Mouse (Mus musculus): ENCODE measurements at regions not wholly inside any gene's neighbourhood (a gene's known extent, or its start where the extent isn't known, plus 50 kb on each side); places are given as distances from the start of the nearest gene placed in this dataset.

DNA sequence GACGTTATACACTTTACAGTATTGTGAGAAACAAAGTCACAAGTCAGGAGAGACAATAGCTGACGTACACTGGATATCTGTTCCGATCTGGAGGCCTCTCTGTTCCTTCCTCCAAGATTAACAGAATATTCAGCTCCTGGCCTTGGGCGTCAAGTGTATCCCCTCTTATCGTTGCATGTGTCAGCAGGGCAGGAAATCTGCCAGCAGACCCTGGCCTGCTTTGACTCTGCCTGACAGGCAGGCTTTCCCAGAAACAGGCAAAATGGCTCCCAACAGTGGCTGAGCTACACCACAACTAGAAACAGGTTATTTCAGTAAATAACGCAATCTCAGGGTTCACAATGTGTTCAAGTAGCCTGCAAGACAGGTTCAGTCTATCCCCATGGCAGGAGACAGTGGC, 112.3 kb upstream of the Otogl start:
- ATAC-seq = no peak
- Histone ChIP-seq H3K9ac (no peak overlapping the region), H3K4me2 (no peak overlapping the region), H3K9me3 (replicated peaks) (no peaks in the 10 kb centered on the region), H3K4me3 (no peak overlapping the region), H3K27ac (no peak overlapping the region), H3K4me1 (no peaks in the 10 kb centered on the region), H3K36me3 (ENCODE audit: poor library complexity, severe bottlenecking) (no peaks in the 10 kb centered on the region), H3K27me3 (no peaks in the 10 kb centered on the region)
- 84% methylated on average over 6 of the region's 6 CpGs for WGBS

DNA sequence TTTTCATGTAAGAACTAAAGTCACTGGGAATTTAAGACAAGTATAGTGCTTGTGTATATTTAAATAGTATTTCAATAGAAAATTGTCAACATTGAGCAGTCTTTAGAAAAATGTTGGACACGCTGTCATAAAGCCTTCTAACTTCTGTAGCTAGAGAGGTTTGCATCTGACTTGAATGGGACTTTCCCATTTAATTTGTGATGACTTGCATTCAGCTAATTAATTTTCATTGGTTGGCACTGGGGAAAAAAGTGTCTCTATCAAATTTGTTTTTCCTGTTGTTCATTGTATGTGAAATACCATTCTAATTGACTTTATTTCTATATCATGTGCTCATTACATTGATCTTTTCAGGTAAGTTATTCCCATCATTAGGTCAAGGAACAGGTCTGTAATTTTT, 104.6 kb upstream of the Otogl start:
- no peak for ATAC-seq
- H3K4me2 ChIP-seq = no peak overlapping the region
- no peaks in the 10 kb centered on the region for H3K4me1 ChIP-seq
- no peaks in the 10 kb centered on the region for H3K36me3 ChIP-seq (ENCODE audit: poor library complexity, severe bottlenecking)
- WGBS = 97% methylated on average over 1 of the region's 1 CpGs
- H3K4me3 ChIP-seq = no peak overlapping the region
- H3K9ac ChIP-seq = no peak overlapping the region
- H3K27me3 ChIP-seq = no peaks in the 10 kb centered on the region
- H3K27ac ChIP-seq = no peak overlapping the region
- H3K9me3 ChIP-seq (replicated peaks) = no peaks in the 10 kb centered on the region

DNA sequence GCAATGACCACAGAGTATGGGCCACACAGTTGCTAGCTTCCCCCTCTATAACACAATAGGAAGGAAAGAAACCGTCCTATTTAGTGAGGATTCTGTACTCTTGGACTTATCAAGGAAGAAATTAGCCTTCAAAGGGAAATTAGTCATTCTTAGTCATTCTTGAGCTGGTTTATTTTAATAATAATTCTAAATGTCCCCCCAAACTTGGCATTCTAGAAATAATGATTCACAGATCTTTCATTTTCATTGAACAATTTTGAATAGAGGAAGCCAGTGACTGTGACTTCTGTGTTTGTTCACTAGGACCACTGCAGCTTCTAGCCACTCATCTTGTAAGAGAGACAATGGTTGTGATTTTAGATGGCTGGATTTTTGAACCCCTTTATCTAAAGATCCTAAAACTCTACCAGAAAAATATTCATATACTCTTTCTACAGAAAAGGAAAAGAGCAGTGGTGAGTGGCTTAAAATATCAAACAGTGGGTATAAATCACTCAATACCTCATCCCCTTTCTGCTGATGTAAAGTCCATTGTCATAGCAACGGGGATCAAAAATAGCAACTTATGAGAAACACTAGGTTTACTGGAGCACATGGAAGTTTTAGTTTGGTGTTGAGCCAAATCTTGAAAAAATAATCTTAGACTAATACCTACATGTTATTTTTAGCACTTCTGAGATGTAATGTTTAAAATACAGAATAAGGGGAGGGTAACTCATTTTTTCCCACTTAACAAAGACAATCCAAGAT, 83.1 kb upstream of the Otogl start:
- Histone ChIP-seq H3K4me1 (no peaks in the 10 kb centered on the region), H3K27me3 (no peaks in the 10 kb centered on the region), H3K9ac (no peak overlapping the region), H3K4me3 (no peak overlapping the region), H3K36me3 (ENCODE audit: poor library complexity, severe bottlenecking) (no peaks in the 10 kb centered on the region), H3K4me2 (no peak overlapping the region), H3K9me3 (replicated peaks) (no peaks in the 10 kb centered on the region), H3K27ac (no peak overlapping the region)
- 80% methylated on average over 2 of the region's 2 CpGs for WGBS
- no peak for ATAC-seq

DNA sequence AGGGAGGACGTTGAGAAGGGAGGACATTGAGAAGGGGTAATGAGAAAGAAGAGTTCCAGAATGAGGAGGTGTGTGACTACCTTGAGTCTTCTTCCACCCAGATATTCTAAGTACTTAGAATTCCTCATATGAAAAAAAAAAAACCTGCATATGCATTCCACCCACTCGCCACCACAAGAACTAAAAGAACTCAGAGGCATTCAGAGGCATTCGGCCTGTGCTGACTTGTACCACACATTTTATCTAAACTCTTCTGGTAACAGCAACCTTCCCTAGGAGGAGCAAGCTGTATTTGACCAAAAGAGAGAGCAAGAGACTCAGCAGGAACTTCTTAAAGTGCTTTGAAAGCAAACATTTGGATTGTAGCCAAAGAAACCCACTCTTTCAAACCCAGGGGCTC, 80.7 kb upstream of the Otogl start:
- Histone ChIP-seq H3K4me2 (no peak overlapping the region), H3K9me3 (replicated peaks) (no peaks in the 10 kb centered on the region), H3K27me3 (no peaks in the 10 kb centered on the region), H3K27ac (no peak overlapping the region), H3K4me3 (no peak overlapping the region), H3K4me1 (no peaks in the 10 kb centered on the region), H3K9ac (no peak overlapping the region), H3K36me3 (ENCODE audit: poor library complexity, severe bottlenecking) (no peaks in the 10 kb centered on the region)
- 90% methylated on average over 3 of the region's 3 CpGs for WGBS
- ATAC-seq = no peak

DNA sequence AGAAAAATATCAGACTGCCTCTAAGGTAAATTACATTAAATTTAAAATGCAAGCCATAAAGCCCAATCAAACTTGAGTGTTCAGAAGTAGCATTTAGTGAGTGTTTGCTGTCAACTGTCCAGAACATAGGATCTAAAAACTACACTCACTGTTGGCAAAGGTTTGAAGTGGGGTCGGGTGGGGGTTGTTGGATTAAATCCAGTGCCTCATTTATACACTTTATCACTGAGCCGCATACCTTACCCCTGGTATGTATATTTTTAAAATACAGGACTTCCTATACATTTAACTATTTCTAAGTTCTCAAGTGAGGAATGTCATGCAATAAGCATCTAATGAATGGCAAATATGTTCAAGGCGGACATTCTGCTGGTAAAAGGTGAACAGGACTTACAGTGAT, 78.6 kb upstream of the Otogl start:
- Histone ChIP-seq H3K4me2 (no peak overlapping the region), H3K27ac (no peak overlapping the region), H3K27me3 (no peaks in the 10 kb centered on the region), H3K36me3 (ENCODE audit: poor library complexity, severe bottlenecking) (no peaks in the 10 kb centered on the region), H3K4me1 (no peaks in the 10 kb centered on the region), H3K4me3 (no peak overlapping the region), H3K9ac (no peak overlapping the region), H3K9me3 (replicated peaks) (no peaks in the 10 kb centered on the region)
- ATAC-seq = no peak
- 91% methylated on average over 3 of the region's 3 CpGs for WGBS

DNA sequence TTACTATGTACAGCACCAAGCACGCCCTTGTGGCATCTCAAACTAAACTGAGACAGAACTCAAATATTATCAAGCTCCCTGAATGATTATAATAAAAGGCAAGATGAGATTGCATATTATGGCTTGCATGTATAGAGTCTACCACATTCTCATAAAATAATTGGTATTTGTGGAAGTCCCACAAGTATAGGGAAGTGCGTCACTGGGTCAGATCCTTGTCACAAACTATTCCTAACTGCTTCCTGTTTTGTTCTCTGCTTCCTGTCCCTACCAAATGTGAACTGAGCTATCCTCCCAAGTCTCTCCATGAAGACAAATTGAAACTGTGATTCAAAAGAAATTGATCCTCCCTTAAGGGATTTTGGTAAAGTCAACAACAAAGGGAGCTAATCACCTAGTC, 78.0 kb upstream of the Otogl start:
- Histone ChIP-seq H3K27ac (no peak overlapping the region), H3K4me3 (no peak overlapping the region), H3K36me3 (ENCODE audit: poor library complexity, severe bottlenecking) (no peaks in the 10 kb centered on the region), H3K27me3 (no peaks in the 10 kb centered on the region), H3K4me1 (no peaks in the 10 kb centered on the region), H3K9me3 (replicated peaks) (no peaks in the 10 kb centered on the region), H3K9ac (no peak overlapping the region), H3K4me2 (no peak overlapping the region)
- 89% methylated on average over 2 of the region's 2 CpGs for WGBS
- no peak for ATAC-seq

DNA sequence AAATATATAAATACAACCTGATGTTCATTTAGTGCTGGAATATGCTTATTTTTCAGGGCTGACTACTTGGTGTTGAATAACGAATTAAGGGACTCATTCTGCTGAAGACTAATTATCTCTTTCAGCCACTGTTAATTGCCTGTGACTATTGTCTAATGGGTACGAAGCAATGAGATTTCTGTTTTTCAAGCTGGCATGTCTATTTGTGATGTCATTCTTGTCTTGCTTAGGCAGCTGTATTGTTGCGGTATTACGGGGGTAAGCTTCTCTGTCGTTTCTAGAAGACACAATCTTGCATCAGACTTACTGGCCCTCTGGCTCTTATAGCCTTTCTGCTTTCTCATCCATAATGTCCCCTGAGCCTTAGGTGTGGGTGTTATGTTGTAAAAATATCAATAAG, 70.7 kb upstream of the Otogl start:
- ATAC-seq = no peak
- Histone ChIP-seq H3K4me2 (no peak overlapping the region), H3K27me3 (no peaks in the 10 kb centered on the region), H3K4me3 (no peak overlapping the region), H3K9ac (no peak overlapping the region), H3K9me3 (replicated peaks) (no peaks in the 10 kb centered on the region), H3K4me1 (no peaks in the 10 kb centered on the region), H3K27ac (no peak overlapping the region), H3K36me3 (ENCODE audit: poor library complexity, severe bottlenecking) (no peaks in the 10 kb centered on the region)
- WGBS = 41% methylated on average over 5 of the region's 5 CpGs

DNA sequence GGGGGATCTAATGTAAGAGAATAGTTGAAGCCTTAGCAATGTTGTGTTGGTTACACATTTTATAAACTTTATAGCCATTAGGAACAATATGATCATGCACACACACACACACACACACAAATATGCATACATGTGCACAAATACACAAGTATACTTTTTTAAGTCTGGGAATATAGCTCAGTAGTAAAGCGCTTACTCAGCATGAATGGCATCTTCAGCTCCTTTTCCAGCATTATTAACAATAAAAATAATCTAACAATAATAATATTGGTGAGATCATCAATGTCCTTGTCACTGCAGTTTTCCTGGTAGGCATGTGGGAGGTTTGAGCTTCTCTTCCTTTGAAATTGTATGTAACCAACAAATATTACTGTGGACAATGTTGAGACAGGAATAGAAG, 70.1 kb upstream of the Otogl start:
- Histone ChIP-seq H3K36me3 (ENCODE audit: poor library complexity, severe bottlenecking) (no peaks in the 10 kb centered on the region), H3K4me3 (no peak overlapping the region), H3K4me1 (no peaks in the 10 kb centered on the region), H3K4me2 (no peak overlapping the region), H3K9ac (no peak overlapping the region), H3K27ac (no peak overlapping the region), H3K9me3 (replicated peaks) (no peaks in the 10 kb centered on the region), H3K27me3 (no peaks in the 10 kb centered on the region)
- ATAC-seq = no peak
- 95% methylated on average over 1 of the region's 1 CpGs for WGBS

DNA sequence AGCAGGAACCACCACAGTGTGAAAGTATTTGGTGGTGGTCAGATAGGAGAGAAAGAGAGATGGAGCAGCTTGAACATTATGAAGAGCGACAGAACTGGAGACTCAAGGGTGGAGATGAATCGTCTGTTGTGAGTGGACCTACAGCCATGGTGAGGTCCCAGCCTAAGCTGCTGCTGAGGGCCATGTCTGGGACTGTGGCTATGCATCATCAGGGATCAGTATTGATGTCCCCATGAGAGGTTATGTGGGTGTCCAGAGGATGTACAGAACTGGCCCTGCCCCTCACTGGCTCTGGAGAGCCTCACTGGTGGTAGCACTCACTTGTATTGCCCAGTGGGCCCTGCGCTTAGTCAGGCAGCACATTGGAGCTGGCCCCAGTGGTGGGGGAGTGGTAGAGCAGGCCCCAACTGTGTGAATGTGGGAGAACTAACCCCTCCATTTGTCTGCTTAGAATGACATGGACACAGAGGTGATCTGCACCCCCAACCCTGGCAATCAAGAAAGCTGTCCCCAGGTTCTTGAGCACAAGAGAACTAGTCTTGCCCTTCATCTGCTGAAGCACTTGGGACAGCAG, 64.5 kb upstream of the Otogl start:
- Histone ChIP-seq H3K27ac (no peak overlapping the region), H3K4me3 (no peak overlapping the region), H3K9me3 (replicated peaks) (no peaks in the 10 kb centered on the region), H3K36me3 (ENCODE audit: poor library complexity, severe bottlenecking) (no peaks in the 10 kb centered on the region), H3K27me3 (no peaks in the 10 kb centered on the region), H3K4me1 (no peaks in the 10 kb centered on the region), H3K4me2 (no peak overlapping the region), H3K9ac (no peak overlapping the region)
- no peak for ATAC-seq
- 96% methylated on average over 3 of the region's 3 CpGs for WGBS

DNA sequence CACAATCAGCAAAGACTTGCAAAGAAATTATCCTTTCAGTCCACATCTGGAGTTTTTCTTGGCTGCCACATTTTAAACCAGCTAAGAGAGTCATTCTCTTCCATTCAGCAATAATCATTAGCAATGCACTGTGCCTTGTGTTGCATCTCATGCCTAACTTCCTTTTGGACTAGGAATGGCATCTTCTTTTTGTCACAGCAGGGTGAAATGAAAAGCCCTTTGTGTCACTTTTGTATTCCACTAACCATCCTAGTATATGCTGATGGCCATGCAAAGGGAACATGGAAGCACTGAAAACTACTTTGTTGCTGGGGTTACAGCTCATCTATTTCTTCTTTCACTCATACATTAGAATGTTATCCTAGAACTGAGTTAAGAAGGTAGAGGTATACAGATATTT, 59.8 kb upstream of the Otogl start:
- no peak for ATAC-seq

DNA sequence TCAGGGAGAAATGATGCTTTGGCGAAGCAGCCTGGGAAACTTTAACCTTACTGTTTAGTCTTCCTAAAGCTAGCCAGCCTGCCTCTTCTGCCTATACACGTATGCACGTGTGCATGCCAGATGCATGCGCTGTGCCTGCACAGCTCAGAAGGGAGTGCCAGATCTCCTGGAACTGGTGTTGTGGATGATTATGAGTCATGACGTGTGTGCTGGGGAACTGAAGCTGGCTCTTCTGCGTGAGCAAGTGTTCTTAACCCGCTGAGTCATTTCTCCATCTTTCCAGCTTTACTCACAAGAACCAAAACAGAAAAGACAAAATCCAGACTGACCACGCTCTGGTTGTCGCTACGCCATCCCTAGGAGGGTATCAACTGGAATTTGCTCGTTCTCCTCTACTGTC, 55.1 kb upstream of the Otogl start:
- no peak overlapping the region for H3K4me2 ChIP-seq
- 94% methylated on average over 11 of the region's 11 CpGs for WGBS
- H3K36me3 ChIP-seq (ENCODE audit: poor library complexity, severe bottlenecking) = no peaks in the 10 kb centered on the region
- H3K27ac ChIP-seq = no peak overlapping the region
- no peaks in the 10 kb centered on the region for H3K9me3 ChIP-seq (replicated peaks)
- no peaks in the 10 kb centered on the region for H3K4me1 ChIP-seq
- no peak overlapping the region for H3K9ac ChIP-seq
- no peaks in the 10 kb centered on the region for H3K27me3 ChIP-seq
- ATAC-seq = no peak
- no peak overlapping the region for H3K4me3 ChIP-seq

More for the DNA sequence above, 59.8 kb upstream of the Otogl start:
- no peaks in the 10 kb centered on the region for H3K36me3 ChIP-seq (ENCODE audit: poor library complexity, severe bottlenecking)
- H3K9me3 ChIP-seq (replicated peaks) = no peaks in the 10 kb centered on the region
- no peak overlapping the region for H3K27ac ChIP-seq
- no peak overlapping the region for H3K4me3 ChIP-seq
- H3K4me2 ChIP-seq = no peak overlapping the region
- H3K9ac ChIP-seq = no peak overlapping the region
- no peaks in the 10 kb centered on the region for H3K4me1 ChIP-seq
- no peaks in the 10 kb centered on the region for H3K27me3 ChIP-seq

DNA sequence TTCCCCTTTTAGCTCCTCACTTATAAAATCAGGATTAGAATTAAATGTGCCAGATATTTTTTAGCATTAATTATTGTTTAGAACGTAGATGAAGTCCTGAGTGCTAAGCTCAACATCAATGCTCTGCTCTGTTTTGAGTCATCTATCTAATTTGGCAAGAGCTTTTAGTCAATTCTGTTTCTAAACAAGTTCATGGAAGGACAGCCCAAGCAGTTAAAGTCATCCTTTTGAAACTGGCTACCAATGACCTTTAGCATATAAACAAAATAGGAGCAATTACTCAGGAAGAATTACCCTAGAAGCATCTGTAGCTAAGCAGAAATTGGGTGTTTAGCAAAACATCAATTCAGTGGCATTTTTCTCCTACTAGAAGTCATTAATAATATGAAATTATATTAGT, 52.1 kb upstream of the Otogl start:
- WGBS = 77% methylated on average over 1 of the region's 1 CpGs
- Histone ChIP-seq H3K4me2 (no peak overlapping the region), H3K27ac (no peak overlapping the region), H3K4me1 (no peaks in the 10 kb centered on the region), H3K4me3 (no peak overlapping the region), H3K36me3 (ENCODE audit: poor library complexity, severe bottlenecking) (no peaks in the 10 kb centered on the region), H3K9me3 (replicated peaks) (no peaks in the 10 kb centered on the region), H3K27me3 (no peaks in the 10 kb centered on the region), H3K9ac (no peak overlapping the region)
- no peak for ATAC-seq

DNA sequence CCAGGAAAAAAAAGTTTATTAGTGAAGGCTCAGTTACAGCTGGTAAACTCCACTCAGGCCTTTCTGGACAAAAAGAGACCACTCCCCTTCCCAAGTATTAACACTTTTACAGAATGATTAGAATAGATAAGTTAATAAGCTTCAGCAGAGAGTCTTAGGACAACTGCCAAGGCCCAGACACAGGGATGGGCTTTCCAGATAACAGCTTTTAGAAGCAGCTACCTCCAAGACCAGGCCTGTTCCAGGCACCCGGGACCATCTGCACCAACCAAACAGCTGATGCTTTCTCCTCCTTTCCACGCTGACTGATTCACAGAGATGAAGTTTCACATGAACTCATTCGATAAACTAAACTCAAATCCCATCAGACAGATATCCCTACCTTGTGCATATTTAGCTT, 50.2 kb upstream of the Otogl start:
- H3K27me3 ChIP-seq = no peaks in the 10 kb centered on the region
- H3K4me2 ChIP-seq = no peak overlapping the region
- no peak for ATAC-seq
- H3K9me3 ChIP-seq (replicated peaks) = no peaks in the 10 kb centered on the region
- H3K27ac ChIP-seq = no peak overlapping the region
- H3K9ac ChIP-seq = no peak overlapping the region
- no peak overlapping the region for H3K4me3 ChIP-seq
- no peaks in the 10 kb centered on the region for H3K4me1 ChIP-seq
- no peaks in the 10 kb centered on the region for H3K36me3 ChIP-seq (ENCODE audit: poor library complexity, severe bottlenecking)
- WGBS = 96% methylated on average over 3 of the region's 3 CpGs

Measured in forebrain, embryonic 13.5 days (tissue).